Mouse (Mus musculus): Measurements from ENCODE around the gene Ppp2r3a.

Ppp2r3a gene

DNA sequence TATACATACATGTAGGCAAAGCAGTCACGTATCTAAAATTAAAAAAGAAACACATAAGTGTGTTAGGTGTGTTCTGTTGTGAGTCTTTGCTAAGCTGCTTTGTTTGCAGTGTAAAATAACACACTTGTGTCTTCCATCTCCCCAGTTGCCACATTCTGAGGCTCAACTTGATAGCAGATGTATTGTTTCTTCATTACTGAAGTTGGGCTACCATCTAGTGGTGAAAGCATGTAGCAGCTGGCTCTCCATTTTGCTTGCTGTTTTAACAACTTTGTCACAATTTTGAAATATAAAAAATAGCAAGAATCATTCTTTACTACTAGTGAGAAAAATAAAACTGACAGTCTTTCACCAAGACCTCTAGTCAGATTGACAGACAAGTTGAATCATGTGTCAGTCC lies 92.2 kb downstream of the Ppp2r3a start:
- DNase-seq (ENCODE audit: low read depth, low spot score), result no peak

DNA sequence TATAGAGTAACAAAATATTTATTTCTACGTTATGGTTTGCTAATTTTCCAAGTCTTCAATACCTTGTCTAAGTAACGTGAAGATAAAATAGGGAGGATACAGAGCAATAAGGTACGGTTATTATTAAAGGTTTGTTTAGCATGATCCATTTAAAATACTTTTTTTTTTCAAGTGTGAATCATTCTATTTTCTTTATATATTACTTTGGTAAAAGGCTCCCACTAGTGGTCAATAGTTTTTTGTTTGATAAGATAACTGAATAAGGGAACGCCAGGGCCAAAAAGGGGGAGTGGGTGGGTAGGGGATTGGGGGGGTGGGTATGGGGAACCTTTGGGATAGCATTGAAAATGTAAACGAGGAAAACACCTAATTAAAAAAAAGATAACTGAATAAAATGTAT lies 98.7 kb downstream of the Ppp2r3a start:
- DNase-seq (ENCODE audit: low read depth, low spot score), result peak; percentile 1

DNA sequence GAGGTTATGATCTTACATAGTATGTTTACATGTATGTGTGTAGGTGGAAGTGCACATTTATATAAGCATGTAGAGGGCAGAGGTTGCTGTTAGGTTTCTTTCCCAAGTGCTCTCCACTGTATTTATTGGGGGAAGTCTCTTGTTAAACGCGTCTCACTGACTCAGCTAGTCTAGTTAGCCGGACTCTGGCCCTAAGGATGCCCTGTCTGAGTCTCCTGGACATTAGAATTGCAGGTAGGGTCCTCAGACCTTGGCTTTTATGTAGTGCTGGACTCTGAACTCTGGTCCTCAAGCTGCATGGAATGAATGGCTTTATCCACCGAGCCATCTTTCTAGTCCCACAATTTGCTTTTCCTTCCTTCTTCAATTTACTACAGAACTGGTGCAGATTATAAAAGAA lies 108.0 kb downstream of the Ppp2r3a start:
- DNase-seq (ENCODE audit: low read depth, low spot score), result no peak

DNA sequence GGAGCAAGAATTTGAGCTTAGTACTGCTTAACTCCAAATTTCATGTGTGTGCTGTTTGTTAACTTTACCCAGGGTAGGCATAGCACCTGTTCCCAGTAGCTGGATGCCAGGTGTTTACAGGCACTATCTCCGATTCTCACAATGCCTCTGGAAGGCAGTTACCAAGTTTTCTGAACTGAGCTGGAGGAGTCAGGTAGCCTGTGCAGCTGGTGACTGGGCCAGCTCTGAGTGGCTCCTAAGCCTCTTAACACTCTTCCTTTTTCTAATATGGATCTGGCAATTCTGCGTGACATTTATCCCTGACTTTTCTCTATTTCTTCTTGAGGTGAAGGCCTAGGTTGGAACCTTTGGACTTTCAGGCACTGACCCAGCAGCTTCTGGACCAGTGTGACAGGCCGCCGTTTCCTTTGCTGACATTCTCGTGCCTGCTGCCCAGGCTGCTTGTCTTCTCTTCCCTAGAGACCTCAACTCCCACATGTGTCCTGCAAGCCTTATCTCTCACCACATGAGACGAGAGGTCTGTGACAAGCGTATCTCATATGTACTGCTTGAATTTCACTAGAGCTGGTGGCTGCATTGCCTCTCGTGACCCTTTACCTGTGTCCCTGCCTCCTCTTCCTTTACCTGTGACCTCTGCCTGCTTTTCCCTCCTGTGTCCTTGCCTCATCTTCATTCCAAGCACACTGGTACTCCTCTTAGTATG lies 137.3 kb downstream of the Ppp2r3a start:
- DNase-seq (ENCODE audit: low read depth, low spot score), result no peak

DNA sequence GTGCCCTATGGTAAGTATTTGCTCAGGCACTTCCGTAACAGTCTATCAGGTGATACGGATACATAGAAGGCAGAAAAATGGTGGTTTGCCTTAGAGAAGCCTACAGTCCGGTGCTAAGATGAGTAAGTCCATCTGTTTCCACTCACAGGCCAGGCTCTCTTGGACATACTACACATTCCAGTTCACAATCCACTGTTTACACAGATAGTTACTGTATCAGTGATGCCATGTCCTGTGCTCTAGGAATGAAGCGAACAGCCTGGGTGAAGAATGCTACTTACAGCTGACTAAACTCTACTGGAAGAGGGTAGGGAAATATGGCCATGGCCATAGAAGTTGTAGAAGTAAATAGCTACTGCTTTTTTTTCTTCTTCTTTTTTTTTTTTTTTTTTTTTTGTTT lies 138.3 kb downstream of the Ppp2r3a start:
- no peak for DNase-seq (ENCODE audit: low read depth, low spot score)

DNA sequence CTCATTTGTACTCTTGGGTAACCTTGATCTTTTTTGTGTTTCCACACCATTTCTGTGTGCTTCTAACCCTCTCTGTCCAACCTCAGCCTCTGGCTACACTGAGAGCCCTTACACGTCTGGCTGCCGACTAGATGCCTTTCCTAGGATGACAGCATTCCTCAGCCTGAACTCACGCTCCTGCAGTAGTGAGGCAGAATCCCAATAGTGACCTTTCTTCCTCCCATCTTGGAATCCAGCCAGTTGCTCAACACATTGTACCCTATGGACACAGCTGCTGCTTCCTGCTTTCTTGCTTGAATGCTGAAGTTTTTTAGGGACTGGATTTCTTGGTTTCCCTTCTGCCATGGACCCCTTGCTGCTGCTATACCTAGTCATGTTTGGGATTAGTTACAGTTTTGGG lies 141.6 kb downstream of the Ppp2r3a start:
- no peak for DNase-seq (ENCODE audit: low read depth, low spot score)

DNA sequence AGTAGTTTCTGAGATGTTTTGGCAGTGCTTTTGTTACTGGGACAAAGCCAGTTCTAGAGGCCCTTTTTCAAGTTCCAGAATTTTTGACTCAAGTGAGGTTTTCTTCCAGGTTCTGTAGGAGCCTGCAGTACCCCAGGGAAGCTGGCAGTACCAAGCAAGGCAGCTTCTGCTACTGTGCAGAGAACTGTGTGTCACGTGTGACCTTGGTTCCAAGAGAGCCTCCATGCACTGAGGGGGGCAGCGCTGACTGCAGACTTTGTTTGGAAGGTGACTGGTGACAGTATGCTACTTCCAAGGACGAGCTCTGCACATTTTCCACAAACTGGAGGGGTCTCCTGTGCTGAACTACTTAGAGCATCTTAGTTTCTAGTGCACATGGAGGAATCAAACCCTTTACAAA lies 144.2 kb downstream of the Ppp2r3a start:
- no peak for DNase-seq (ENCODE audit: low read depth, low spot score)

DNA sequence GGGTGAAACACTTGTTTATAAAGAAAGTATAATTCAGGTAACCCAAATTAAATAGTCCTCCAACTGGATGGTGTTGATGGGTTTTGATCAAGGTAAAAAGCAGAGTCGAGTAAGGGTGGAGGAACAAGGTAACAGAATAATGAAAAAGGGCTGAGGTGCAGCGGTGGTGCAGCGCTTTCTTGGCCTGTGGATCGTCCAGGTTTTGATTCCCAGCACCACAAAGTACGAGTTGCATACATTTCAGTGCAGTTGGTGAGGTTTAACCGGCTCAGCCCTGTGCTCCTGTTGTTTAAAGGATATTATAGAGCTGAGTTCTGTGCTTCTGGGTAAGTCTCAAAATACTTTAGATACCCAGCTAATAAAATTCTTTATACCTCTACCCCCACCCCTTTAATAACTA lies 145.9 kb downstream of the Ppp2r3a start:
- DNase-seq (ENCODE audit: low read depth, low spot score), result no peak

DNA sequence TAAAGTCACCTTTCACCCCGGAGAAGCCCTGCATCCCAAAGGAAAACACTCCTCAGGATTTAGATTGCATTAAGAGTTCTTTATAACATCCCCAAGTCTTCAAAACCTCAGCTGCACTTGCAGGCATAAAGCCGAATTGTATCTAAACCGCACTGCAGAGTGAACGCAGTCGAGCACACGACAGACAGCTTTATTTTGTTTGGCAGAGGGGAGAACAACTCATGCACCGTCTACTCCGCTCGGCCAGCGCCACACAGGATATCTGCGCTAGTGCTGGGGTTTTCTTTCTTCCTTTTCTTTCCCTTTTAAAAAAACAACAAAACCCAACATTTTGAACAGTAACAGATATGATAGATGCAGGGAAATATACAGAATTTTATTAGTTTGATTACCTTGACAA lies 146.7 kb downstream of the Ppp2r3a start:
- DNase-seq (ENCODE audit: low read depth, low spot score), result no peak

DNA sequence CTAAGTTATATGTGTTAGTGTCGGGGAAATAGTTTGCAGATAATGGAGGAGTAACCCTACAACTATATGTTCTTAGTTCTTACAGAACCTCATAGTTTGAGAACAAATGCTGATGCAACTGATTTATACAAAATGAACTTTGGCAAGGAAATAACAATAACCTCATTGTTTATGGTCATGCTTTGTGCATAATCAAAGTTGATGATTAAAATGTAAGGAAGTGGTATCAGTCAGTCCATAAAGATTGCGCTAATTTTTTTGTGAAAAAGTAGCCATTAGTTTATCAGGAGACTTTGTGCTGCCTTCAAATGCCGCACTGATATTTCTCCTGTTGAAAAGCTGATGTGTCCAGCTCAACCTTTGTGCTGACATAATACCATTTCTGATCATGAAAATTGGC lies 149.3 kb downstream of the Ppp2r3a start:
- DNase-seq (ENCODE audit: low read depth, low spot score), result no peak

DNA sequence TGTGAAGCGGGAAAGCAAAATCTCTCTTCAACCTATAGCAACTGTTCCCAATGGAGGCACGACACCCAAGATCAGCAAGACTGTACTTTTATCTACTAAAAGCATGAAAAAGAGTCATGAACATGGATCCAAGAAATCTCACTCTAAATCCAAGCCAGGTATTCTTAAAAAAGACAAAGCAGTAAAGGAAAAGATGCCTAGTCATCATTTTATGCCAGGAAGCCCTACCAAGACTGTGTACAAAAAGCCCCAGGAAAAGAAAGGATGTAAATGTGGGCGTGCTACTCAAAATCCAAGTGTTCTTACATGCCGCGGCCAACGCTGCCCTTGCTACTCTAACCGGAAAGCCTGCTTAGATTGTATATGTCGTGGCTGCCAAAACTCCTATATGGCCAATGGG lies 150.0 kb downstream of the Ppp2r3a start:
- no peak for DNase-seq (ENCODE audit: low read depth, low spot score)

DNA sequence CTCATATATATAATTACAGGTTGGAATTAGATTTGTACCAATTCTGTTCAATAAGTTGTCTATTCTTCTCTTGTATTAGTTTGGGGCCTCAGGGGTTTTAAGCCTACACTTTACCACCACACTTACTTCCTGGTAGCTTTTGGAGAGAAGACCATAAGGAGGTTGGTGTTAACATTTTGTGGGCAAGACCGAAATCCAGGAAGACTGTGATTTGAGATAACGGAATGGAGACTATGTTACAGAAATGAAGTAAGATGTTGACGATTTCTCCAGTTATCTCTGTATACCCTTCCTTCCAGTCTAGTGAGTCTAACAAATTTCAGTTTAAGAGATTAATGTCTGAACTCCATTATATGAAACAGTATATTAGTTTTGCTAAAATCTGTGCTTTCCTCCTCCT lies 151.4 kb downstream of the Ppp2r3a start:
- no peak for DNase-seq (ENCODE audit: low read depth, low spot score)

DNA sequence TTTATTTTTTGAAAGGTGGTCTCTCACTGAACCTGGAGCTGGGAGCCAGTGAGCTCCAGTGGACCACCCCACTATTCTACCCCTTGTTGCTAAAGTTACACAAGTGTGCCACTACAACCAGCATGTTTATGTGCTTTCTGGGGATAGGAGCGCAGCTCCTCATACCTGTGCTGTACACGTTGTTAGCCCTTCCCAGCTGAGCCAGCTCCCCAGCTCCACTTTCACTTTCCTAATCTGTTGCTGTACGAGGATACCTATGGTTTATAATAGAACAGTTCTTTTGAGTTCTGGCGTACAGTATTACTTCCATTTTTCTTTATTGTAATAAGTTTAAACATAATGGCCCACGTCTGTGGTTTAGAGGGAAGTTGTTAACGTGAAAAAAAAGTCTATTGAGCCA lies 152.2 kb downstream of the Ppp2r3a start:
- DNase-seq (ENCODE audit: low read depth, low spot score), result no peak

DNA sequence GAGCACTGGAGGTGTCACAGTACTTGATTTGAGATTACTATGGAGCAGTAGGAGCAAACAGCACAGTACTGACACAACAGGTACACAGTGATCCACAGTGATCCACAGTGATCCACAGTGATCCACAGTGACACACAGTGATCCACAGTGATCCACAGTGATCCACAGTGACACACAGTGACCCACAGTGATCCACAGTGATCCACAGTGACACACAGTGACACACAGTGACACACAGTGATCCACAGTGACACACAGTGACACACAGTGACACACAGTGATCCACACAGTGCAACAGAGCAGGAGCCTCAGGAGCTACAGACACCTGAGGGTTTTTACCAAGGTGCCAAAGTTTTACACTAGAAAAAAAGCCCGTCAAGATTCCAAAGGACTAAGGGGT lies 154.1 kb downstream of the Ppp2r3a start:
- DNase-seq (ENCODE audit: low read depth, low spot score), result no peak

DNA sequence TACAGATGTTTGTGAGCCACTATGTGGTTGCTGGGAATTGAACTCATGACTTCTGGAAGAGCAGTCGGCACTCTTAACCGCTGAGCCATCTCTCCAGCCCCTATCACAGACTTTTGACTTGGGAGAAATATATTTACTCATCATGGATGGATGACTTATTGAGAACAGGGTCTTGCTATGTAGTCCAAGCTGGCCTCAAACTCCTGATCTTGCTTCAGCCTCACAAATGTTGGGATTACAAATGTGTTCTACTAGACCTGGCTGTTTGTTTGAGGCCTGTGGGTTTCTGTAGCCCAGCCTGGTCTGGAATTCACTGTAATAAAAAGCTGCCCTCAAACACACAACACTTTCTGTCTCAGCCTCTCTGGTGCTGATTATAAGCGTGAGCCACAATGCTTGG lies 155.1 kb downstream of the Ppp2r3a start:
- DNase-seq (ENCODE audit: low read depth, low spot score), result no peak

DNA sequence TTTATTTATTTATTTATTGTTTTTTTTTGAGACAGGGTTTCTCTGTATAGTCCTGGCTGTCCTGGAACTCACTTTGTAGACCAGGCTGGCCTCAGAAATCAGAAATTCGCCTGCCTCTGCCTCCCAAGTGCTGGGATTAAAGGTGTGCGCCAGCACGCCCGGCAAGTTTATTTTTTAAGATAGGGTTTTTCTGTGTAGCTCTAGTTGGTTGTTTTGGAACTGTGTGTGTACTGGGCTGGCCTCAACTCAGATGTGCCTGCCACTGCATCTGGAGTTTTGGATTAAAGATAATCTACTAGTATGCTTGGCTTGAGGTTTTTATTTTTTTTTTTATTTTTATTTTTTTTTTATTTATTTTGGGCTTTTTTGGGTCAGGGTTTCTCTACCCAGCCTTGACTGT lies 156.2 kb downstream of the Ppp2r3a start:
- no peak for DNase-seq (ENCODE audit: low read depth, low spot score)

DNA sequence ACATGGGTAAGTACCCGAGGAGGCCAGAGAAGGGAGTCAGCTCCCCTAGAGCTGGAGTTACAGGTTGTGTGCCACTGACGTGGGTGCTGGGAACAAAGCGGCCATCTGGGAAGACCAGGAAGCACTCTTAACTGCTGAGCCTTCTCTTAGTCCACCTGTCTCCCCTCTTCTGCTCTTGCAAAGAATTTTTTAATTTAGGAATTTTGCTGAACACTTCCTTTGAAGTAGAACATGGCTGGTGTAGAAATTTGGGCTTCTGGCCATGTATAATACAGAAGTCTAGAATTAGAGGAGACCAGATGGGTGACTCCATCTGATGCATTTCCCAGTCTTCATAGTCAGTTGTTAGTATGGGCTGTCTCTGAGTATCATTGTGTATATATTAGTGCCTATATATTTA lies 167.9 kb downstream of the Ppp2r3a start:
- DNase-seq (ENCODE audit: low read depth, low spot score), result no peak

DNA sequence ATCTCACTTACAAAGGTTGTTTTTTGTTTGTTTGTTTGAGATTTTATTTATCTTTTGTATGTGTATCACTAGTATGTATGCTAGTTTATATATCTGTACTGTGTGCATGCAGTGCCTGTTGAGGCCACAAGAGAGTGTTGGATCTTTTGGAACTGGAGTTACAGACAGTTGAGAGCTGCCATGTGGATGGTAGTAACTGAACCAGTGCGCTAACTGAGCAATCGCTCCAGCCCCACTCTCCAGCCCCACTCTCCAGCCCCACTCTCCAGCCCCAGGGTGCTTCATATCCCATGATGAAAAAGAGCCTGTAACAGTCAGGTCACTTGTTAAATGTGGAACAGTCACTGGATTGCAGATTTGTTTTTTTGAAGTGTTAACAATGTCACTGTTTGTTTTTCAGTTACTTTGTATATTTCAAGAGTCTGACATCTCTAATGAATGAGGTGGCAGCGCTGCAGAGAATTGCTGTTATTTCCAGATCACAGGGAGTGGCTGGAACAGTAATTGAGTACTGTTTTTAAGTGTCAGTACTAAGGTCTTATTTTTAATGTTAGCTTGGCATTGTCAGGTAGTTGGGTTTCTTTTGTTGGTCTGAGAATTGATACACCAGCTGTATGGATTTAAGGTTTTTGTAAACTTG lies 171.4 kb downstream of the Ppp2r3a start:
- no peak for DNase-seq (ENCODE audit: low read depth, low spot score)

DNA sequence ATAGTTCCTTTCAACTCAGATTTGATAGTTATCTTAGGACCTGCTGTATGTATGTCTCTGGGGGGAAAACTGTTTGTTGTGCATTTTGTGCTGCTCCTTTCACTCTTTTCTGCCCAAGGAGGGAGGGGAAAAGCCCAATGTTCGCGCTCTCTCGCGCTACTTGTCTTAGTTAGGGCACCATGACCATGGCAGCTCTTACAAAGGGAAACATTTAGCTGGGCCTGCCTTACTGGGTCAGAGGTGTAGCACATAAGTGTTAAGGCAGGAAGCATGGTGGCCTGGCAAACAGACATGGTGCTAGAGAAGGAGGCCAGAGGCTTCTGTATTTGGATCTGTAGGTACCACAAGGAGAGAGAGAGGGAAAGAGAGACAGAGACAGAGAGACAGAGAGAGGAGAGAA lies 173.0 kb downstream of the Ppp2r3a start:
- no peak for DNase-seq (ENCODE audit: low read depth, low spot score)

DNA sequence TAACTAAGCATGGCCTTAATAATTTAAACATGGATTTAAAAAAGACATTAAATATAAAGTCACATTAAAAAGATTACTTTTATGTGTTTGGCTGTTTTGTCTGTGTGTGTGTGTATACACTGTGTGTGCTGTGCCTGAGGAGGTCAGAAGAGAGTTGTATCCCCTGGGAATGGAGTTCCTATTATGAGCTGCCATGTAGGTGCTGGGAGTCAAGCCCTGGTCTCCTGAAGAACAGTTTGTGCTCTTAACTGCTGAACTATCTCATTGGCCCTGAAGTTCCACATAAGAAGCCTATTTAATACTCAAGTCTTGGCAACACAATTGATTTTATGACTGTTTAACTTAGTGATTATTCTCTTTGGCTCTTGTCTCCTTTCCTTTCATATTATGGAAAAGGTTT lies 174.1 kb downstream of the Ppp2r3a start:
- no peak for DNase-seq (ENCODE audit: low read depth, low spot score)

DNA sequence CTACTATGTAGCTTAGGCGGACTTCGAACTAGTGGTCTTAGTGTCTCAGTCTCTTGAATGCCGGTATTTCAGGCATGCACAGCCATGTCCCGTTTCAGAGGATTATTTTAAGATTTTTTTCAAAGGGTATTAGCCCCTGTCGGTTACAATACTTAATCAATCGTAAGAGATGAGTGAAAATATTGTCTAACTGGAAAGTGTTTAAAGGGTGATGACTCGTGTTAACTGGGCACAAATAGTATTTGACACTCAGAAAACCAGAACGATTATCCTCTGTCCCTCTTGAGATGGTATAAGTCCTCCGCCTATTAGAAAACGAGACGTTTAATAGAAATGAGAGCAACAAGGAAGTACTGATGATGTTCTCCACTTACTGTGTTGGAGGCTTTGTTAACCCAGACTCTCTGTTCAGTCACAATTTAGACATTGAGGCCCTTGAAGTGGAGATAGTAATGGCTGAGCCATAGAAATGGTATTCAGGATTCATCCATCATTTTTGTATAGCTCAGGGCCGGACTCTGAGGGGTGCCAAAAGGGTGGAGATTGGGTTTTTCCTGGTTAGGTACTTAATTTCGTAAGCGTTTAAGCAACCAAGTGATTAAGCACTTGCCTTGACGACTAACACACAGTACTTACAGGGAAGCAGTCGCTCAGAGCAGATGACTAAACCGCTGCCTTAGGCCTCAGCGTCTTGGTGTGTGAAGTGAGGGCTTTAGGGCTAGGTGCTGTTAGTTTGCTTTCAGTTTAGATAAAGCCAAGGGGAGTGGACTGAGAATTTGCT lies 175.3 kb downstream of the Ppp2r3a start:
- DNase-seq (ENCODE audit: low read depth, low spot score), result no peak

DNA sequence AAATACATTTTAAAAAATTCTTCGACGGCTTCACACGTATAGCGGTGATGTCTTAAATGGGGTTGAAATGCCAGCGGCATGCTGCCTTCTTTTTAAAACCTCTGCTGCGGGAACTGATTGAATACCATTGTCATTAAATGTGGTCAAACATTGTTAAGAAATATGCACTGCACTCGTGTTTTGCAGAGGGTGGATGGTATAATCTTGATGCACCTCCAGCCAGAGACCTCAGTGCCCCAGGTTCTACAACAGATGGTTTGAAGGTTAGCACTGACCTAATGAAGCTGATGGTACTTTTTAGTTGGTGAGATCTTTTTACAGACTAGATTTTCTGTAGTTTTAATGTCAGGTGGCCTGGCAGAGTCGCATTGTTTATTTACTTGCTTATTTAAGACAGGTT lies 175.9 kb downstream of the Ppp2r3a start:
- DNase-seq (ENCODE audit: low read depth, low spot score), result no peak

DNA sequence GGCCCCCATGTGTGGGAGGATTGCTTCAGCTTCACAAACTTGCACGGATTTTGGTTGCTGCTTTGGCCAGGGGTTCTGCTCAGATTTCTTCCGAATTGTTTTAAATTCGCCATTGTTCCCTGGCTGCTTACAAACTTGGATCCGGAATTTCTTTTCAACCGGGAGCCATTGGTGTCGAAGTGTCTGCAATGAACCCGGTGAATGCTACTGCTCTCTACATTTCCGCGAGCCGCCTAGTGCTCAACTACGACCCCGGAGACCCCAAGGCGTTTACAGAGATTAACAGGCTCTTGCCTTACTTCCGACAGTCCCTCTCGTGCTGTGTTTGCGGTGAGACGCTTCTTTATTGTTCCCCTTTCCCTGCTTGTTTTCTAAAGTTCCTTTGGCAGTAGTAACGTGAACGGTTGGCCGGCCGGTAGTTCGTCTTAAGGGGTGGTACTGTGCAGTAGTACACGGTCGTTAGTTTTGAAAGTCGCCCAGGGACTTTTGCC lies 176.5 kb downstream of the Ppp2r3a start:
- no peak for DNase-seq (ENCODE audit: low read depth, low spot score)

Data from brain, embryonic 18.5 days (tissue).